Mouse (Mus musculus) R1 (cell line): ENCODE measurements around the gene Slc44a5.

Experiments used
- DNase-seq: peaks from one replicate; pipeline ENCODE4 v3.0.0-alpha.2; 2018; ENCODE audit warnings: low read depth, low spot score

The Slc44a5 gene

GRCm38 (mm10) chr3:154165882-154166281, 192.6 kb downstream of the Slc44a5 start:
- DNase-seq: no peak

GRCm38 (mm10) chr3:154171881-154172592, 198.8 kb downstream of the Slc44a5 start:
- no peak for DNase-seq

GRCm38 (mm10) chr3:154172593-154172965, 199.3 kb downstream of the Slc44a5 start:
- no peak for DNase-seq

GRCm38 (mm10) chr3:154173556-154173955, 200.3 kb downstream of the Slc44a5 start:
- peak; percentile 75 for DNase-seq

GRCm38 (mm10) chr3:154174031-154174430, 200.8 kb downstream of the Slc44a5 start:
- DNase-seq: no peak

- no peak for DNase-seq
Observed at GRCm38 (mm10) chr3:154174766-154175165, 201.5 kb downstream of the Slc44a5 start.

- no peak for DNase-seq
Observed at GRCm38 (mm10) chr3:154177665-154178305, 204.5 kb downstream of the Slc44a5 start.

GRCm38 (mm10) chr3:154179423-154179920, 206.2 kb downstream of the Slc44a5 start:
- peak; percentile 50 for DNase-seq

GRCm38 (mm10) chr3:154182987-154183386, 209.8 kb downstream of the Slc44a5 start:
- no peak for DNase-seq

GRCm38 (mm10) chr3:154183957-154184356, 210.7 kb downstream of the Slc44a5 start:
- no peak for DNase-seq

GRCm38 (mm10) chr3:154188668-154189067, 215.4 kb downstream of the Slc44a5 start:
- DNase-seq: no peak

- peak; percentile 34 for DNase-seq
Observed at GRCm38 (mm10) chr3:154192328-154193030, 219.2 kb downstream of the Slc44a5 start.

GRCm38 (mm10) chr3:154193189-154193840, 220.1 kb downstream of the Slc44a5 start:
- DNase-seq: no peak

- no peak for DNase-seq
Observed at GRCm38 (mm10) chr3:154200422-154200828, 227.2 kb downstream of the Slc44a5 start.

GRCm38 (mm10) chr3:154201796-154202195, 228.6 kb downstream of the Slc44a5 start:
- no peak for DNase-seq

GRCm38 (mm10) chr3:154202383-154202782, 229.1 kb downstream of the Slc44a5 start:
- DNase-seq: no peak

GRCm38 (mm10) chr3:154208479-154208878, 235.2 kb downstream of the Slc44a5 start:
- DNase-seq: no peak

GRCm38 (mm10) chr3:154209201-154209754, 236.0 kb downstream of the Slc44a5 start:
- no peak for DNase-seq

- DNase-seq: no peak
Observed at GRCm38 (mm10) chr3:154209776-154210430, 236.7 kb downstream of the Slc44a5 start.

GRCm38 (mm10) chr3:154210431-154211055, 237.3 kb downstream of the Slc44a5 start:
- DNase-seq: no peak

GRCm38 (mm10) chr3:154212551-154212950, 239.3 kb downstream of the Slc44a5 start:
- DNase-seq: no peak
